22 mouse cellular contexts compared by ENCODE assay signal in genomic region chr8:92911477-92911876, GRCm38 (mm10). TPM values are rescaled to one million over a fixed set of nuclear protein-coding genes. Genes with fewer than 3 reads are reported as not detected.
"Had no signal": no experiment of that assay in that cellular context is flagged by ENCODE, and none has a peak within 500 bp of the region (broad histone marks: within the 10 kb centered on the region; RNA-seq: fewer than 3 reads in every experiment).

No protein-coding gene starts in this region.

- H3K27me3 ChIP-seq: midbrain, embryonic 13.5 days; midbrain, embryonic 15.5 days; neural tube, embryonic 12.5 days had no signal

- ATAC-seq: midbrain, embryonic 13.5 days; midbrain, embryonic 15.5 days had no signal

- H3K4me1 ChIP-seq: midbrain, embryonic 13.5 days; midbrain, embryonic 15.5 days; neural tube, embryonic 12.5 days had no signal

- H3K9me3 ChIP-seq: midbrain, embryonic 13.5 days; midbrain, embryonic 15.5 days; neural tube, embryonic 12.5 days had no signal

- H3K9ac ChIP-seq: liver, embryonic 14.5 days; lung, embryonic 14.5 days; midbrain, embryonic 13.5 days; midbrain, embryonic 15.5 days; neural tube, embryonic 12.5 days had no signal

- H3K36me3 ChIP-seq: midbrain, embryonic 13.5 days; midbrain, embryonic 15.5 days; neural tube, embryonic 12.5 days had no signal

- DNase-seq: lung, adult 18-20 months; lung, embryonic 14.5 days; lung, postnatal 10 days; lung, postnatal 4 days; retina, postnatal 1 day; right cerebral cortex, adult 18-20 months; right cerebral cortex, postnatal 25 days; right cerebral cortex, postnatal 4 days; spleen, adult 18-20 months; thymus, adult 18-20 months; thymus, postnatal 14 days; thymus, postnatal 36 days had no signal

- H3K27ac ChIP-seq: liver, embryonic 14.5 days; midbrain, embryonic 13.5 days; midbrain, embryonic 15.5 days; neural tube, embryonic 12.5 days had no signal

- H3K4me3 ChIP-seq: midbrain, embryonic 13.5 days; midbrain, embryonic 15.5 days; neural tube, embryonic 12.5 days had no signal

RNA-seq across cellular contexts. Expression of gene Capns2, which starts 10.3 kb away (rescaled TPM):
- total RNA-seq: megakaryocyte-erythroid progenitor cell, adult 5-6 weeks had no signal
- polyA plus RNA-seq: liver, embryonic 16.5 days; small intestine, adult 2 months had no signal

RNA-seq across cellular contexts. Expression of gene Slc6a2, which starts 48.4 kb away (rescaled TPM):
- total RNA-seq: megakaryocyte-erythroid progenitor cell, adult 5-6 weeks; neutrophil, adult 5-6 weeks had no signal
- polyA plus RNA-seq: liver, embryonic 16.5 days; midbrain, embryonic 11.5 days; neural tube, embryonic 14.5 days; small intestine, adult 2 months had no signal
